Mouse (Mus musculus): Measurements from ENCODE around the gene Dcp1b.

DNA sequence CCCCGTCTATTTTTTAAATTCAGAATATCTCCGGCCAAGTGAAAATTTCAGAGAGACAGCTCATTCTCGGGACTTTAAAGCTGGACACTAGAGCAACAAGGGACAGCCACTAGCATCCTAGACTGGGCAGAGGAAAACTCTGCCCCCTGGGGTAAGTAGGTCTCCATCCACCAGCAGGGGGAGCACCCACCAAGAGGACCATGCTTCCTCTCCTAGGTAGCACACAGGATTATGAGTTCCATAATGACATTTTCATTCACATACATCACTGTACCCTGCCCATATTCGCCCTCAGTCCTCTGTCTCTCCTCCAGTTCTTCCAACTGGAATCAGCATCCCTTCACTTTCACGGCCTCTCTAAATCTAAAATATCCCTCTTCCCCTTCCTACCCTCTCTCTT, 45.4 kb upstream of the Dcp1b start:
- TF ChIP-seq CTCF (IDR thresholded peaks at IDR 0.05; ENCODE audit: extremely low read depth, insufficient read depth, low read length) (peak; percentile 62), POLR2A (IDR thresholded peaks at IDR 0.05; ENCODE audit: extremely low read depth, insufficient read depth, low read length) (no peak)

Data from cortical plate, adult 2 months (tissue).